Mouse (Mus musculus) CH12.LX (cell line): ENCODE measurements around the gene Cyth4. TPM values are rescaled to one million over a fixed set of nuclear protein-coding genes. Genes with fewer than 3 reads are reported as not detected.
A peak's percentile ranks its signal among the peaks of the same experiment; 100 is the strongest.

Experiments
- DNase-seq: peaks from one replicate; pipeline ENCODE4 v3.0.0-alpha.2; 2013; ENCODE audit errors: extremely low read depth
- H3K27ac ChIP-seq: 2 replicates; pipeline ENCODE4 v1.5.1; 2012; ENCODE audit warnings: low read depth, mild to moderate bottlenecking, control low read depth, moderate library complexity; ENCODE audit not compliant: insufficient read depth
- H3K27me3 ChIP-seq: replicated peaks from 2 replicates; pipeline ENCODE3; 2012; ENCODE audit warnings: inconsistent platforms
- H3K36me3 ChIP-seq, 2 experiments: replicated peaks in 1 of 2; 2 replicates each; pipeline versions ENCODE3 to v1.6.1; 2012; ENCODE audit warnings: inconsistent platforms in 1 of 2, low read length in 1 of 2, mild to moderate bottlenecking in 1 of 2, mixed read lengths in 1 of 2, moderate library complexity in 1 of 2; ENCODE audit not compliant: control insufficient read depth in 1 of 2, insufficient read depth in 1 of 2
- H3K4me1 ChIP-seq, 2 experiments: 2 replicates each; pipeline ENCODE4 v1.6.1; 2012; ENCODE audit warnings: inconsistent platforms in 1 of 2, moderate library complexity in 1 of 2; ENCODE audit not compliant: insufficient read depth in 2 of 2, control insufficient read depth in 1 of 2
- H3K4me2 ChIP-seq: 2 replicates; pipeline ENCODE4 v1.6.1; 2012; ENCODE audit warnings: low read depth, mild to moderate bottlenecking, control low read depth; ENCODE audit not compliant: poor library complexity, insufficient read depth, severe bottlenecking
- H3K4me3 ChIP-seq, 3 experiments: fragments of 150-350 bp in 1 of 3; sonication (generic) in 1 of 3; replicated peaks in 1 of 3; 2 replicates each; pipeline versions ENCODE3 to v1.5.1; 2011 to 2012; ENCODE audit warnings: low read depth in 2 of 3, low read length in 2 of 3, mild to moderate bottlenecking in 2 of 3, moderate library complexity in 2 of 3, control low read depth in 1 of 3, improper control_type of control experiment in 1 of 3, inconsistent platforms in 1 of 3, mixed read lengths in 1 of 3; ENCODE audit not compliant: poor library complexity in 1 of 3
- H3K79me2 ChIP-seq: replicated peaks from 2 replicates; pipeline ENCODE4 v1.6.1; 2012; ENCODE audit warnings: mild to moderate bottlenecking, moderate library complexity; ENCODE audit not compliant: control insufficient read depth, poor library complexity, insufficient read depth, severe bottlenecking; ENCODE audit errors: extremely low read depth
- H3K9ac ChIP-seq: 2 replicates; pipeline ENCODE4 v1.6.1; 2012; ENCODE audit warnings: low read depth, mild to moderate bottlenecking, control low read depth, moderate library complexity; ENCODE audit not compliant: insufficient read depth
- H3K9me3 ChIP-seq: replicated peaks from 2 replicates; pipeline ENCODE3; 2012; ENCODE audit warnings: low read length, inconsistent platforms, mixed read lengths
- BHLHE40 ChIP-seq: IDR thresholded peaks from 2 replicates; pipeline ENCODE4 v1.6.1; 2011; ENCODE audit warnings: mild to moderate bottlenecking, low read depth, low read length, improper control_type of control experiment
- CHD1 ChIP-seq: IDR thresholded peaks from 2 replicates; pipeline ENCODE4 v1.6.1; 2012; ENCODE audit warnings: low read depth, low read length, improper control_type of control experiment, inconsistent platforms
- CHD2 ChIP-seq: IDR thresholded peaks from 2 replicates; pipeline ENCODE4 v1.6.1; 2011; ENCODE audit warnings: low read length, improper control_type of control experiment
- CTCF ChIP-seq, 2 experiments: IDR thresholded peaks in 1 of 2; conservative IDR thresholded peaks in 1 of 2; 2 replicates each; pipeline ENCODE4 v1.5.1; 2011 to 2012; ENCODE audit warnings: low read depth in 2 of 2, low read length in 2 of 2, improper control_type of control experiment in 1 of 2, inconsistent platforms in 1 of 2, mild to moderate bottlenecking in 1 of 2, moderate library complexity in 1 of 2
- ELF1 ChIP-seq: IDR thresholded peaks from 2 replicates; pipeline ENCODE4 v1.6.1; 2014; ENCODE audit warnings: low read depth, mild to moderate bottlenecking, inconsistent platforms, low read length, improper control_type of control experiment
- EP300 ChIP-seq: IDR thresholded peaks from 2 replicates; pipeline ENCODE4 v1.6.1; 2011; ENCODE audit warnings: low read length, improper control_type of control experiment
- ETS1 ChIP-seq: conservative IDR thresholded peaks from 2 replicates; pipeline ENCODE4 v1.6.1; 2012; ENCODE audit warnings: low read depth, mild to moderate bottlenecking, inconsistent platforms, low read length, improper control_type of control experiment, moderate library complexity
- GABPA ChIP-seq: IDR thresholded peaks from 2 replicates; pipeline ENCODE4 v1.6.1; 2012; ENCODE audit warnings: low read depth, low read length, improper control_type of control experiment, inconsistent platforms; ENCODE audit not compliant: insufficient replicate concordance
- HCFC1 ChIP-seq: IDR thresholded peaks from 2 replicates; pipeline ENCODE4 v1.6.1; 2012; ENCODE audit warnings: low read depth, mild to moderate bottlenecking, inconsistent platforms, low read length, improper control_type of control experiment
- IRF4 ChIP-seq: IDR thresholded peaks from 2 replicates; pipeline ENCODE4 v1.6.1; 2014; ENCODE audit warnings: low read depth, mild to moderate bottlenecking, inconsistent platforms, low read length, improper control_type of control experiment
- JUN ChIP-seq: IDR thresholded peaks from 2 replicates; pipeline ENCODE4 v1.6.1; 2011; ENCODE audit warnings: low read depth, mild to moderate bottlenecking, low read length, improper control_type of control experiment, moderate library complexity; ENCODE audit not compliant: insufficient read depth
- JUND ChIP-seq: conservative IDR thresholded peaks from 2 replicates; pipeline ENCODE4 v1.6.1; 2011; ENCODE audit warnings: low read depth, low read length, improper control_type of control experiment
- KAT2A ChIP-seq: IDR thresholded peaks from 2 replicates; pipeline ENCODE4 v1.6.1; 2012; ENCODE audit warnings: low read length, improper control_type of control experiment, inconsistent platforms; ENCODE audit not compliant: insufficient replicate concordance
- MAFK ChIP-seq: IDR thresholded peaks from 2 replicates; pipeline ENCODE4 v1.6.1; 2011; ENCODE audit warnings: low read length, improper control_type of control experiment; ENCODE audit not compliant: insufficient replicate concordance
- MAX ChIP-seq: IDR thresholded peaks from 2 replicates; pipeline ENCODE4 v1.6.1; 2011; ENCODE audit warnings: low read length, improper control_type of control experiment
- MAZ ChIP-seq: IDR thresholded peaks from 2 replicates; pipeline ENCODE4 v1.6.1; 2012; ENCODE audit warnings: low read depth, mild to moderate bottlenecking, inconsistent platforms, low read length, improper control_type of control experiment, moderate library complexity
- MEF2A ChIP-seq: IDR thresholded peaks from 2 replicates; pipeline ENCODE4 v1.6.1; 2014; ENCODE audit warnings: low read depth, mild to moderate bottlenecking, inconsistent platforms, low read length, improper control_type of control experiment, borderline replicate concordance
- MXI1 ChIP-seq: IDR thresholded peaks from 2 replicates; pipeline ENCODE4 v1.6.1; 2011; ENCODE audit warnings: mild to moderate bottlenecking, low read depth, low read length, improper control_type of control experiment
- MYC ChIP-seq: IDR thresholded peaks from 2 replicates; pipeline ENCODE4 v1.6.1; 2011; ENCODE audit warnings: low read depth, mild to moderate bottlenecking, improper control_type of control experiment, low read length
- NELFE ChIP-seq: IDR thresholded peaks from 2 replicates; pipeline ENCODE4 v1.6.1; 2011; ENCODE audit warnings: low read depth, low read length, improper control_type of control experiment
- NRF1 ChIP-seq: IDR thresholded peaks from 2 replicates; pipeline ENCODE4 v1.6.1; 2014; ENCODE audit warnings: low read depth, mild to moderate bottlenecking, inconsistent platforms, low read length, improper control_type of control experiment, moderate library complexity
- PAX5 ChIP-seq: IDR thresholded peaks from 2 replicates; pipeline ENCODE4 v1.6.1; 2012; ENCODE audit warnings: low read length, inconsistent platforms, mixed read lengths
- POLR2A ChIP-seq: IDR thresholded peaks from 2 replicates; pipeline ENCODE4 v1.6.1; 2011; ENCODE audit warnings: low read depth, mild to moderate bottlenecking, improper control_type of control experiment, low read length
- POLR2AphosphoS2 ChIP-seq: IDR thresholded peaks from 2 replicates; pipeline ENCODE4 v1.6.1; 2011; ENCODE audit warnings: low read depth, low read length, improper control_type of control experiment
- RAD21 ChIP-seq: IDR thresholded peaks from 2 replicates; pipeline ENCODE4 v1.6.1; 2011; ENCODE audit warnings: low read depth, mild to moderate bottlenecking, low read length, improper control_type of control experiment, moderate library complexity
- RCOR1 ChIP-seq: conservative IDR thresholded peaks from 2 replicates; pipeline ENCODE4 v1.6.1; 2012; ENCODE audit warnings: low read depth, mild to moderate bottlenecking, inconsistent platforms, low read length, improper control_type of control experiment
- SIN3A ChIP-seq: IDR thresholded peaks from 2 replicates; pipeline ENCODE4 v1.6.1; 2012; ENCODE audit warnings: low read length, improper control_type of control experiment, inconsistent platforms
- SMC3 ChIP-seq: IDR thresholded peaks from 2 replicates; pipeline ENCODE4 v1.6.1; 2011; ENCODE audit warnings: low read depth, low read length, improper control_type of control experiment
- TBP ChIP-seq: conservative IDR thresholded peaks from 2 replicates; pipeline ENCODE4 v1.6.1; 2011; ENCODE audit warnings: low read depth, low read length, improper control_type of control experiment
- TCF12 ChIP-seq: IDR thresholded peaks from 2 replicates; pipeline ENCODE4 v1.6.1; 2014; ENCODE audit warnings: low read depth, mild to moderate bottlenecking, inconsistent platforms, low read length, improper control_type of control experiment
- UBTF ChIP-seq: IDR thresholded peaks from 2 replicates; pipeline ENCODE4 v1.6.1; 2012; ENCODE audit warnings: low read depth, mild to moderate bottlenecking, inconsistent platforms, low read length, improper control_type of control experiment, moderate library complexity
- USF1 ChIP-seq: IDR thresholded peaks from 2 replicates; pipeline ENCODE4 v1.6.1; 2014; ENCODE audit warnings: low read depth, mild to moderate bottlenecking, inconsistent platforms, low read length, improper control_type of control experiment
- USF2 ChIP-seq: conservative IDR thresholded peaks from 2 replicates; pipeline ENCODE4 v1.6.1; 2011; ENCODE audit warnings: low read depth, low read length, improper control_type of control experiment
- ZC3H11A ChIP-seq: IDR thresholded peaks from 2 replicates; pipeline ENCODE4 v1.6.1; 2012; ENCODE audit warnings: low read depth, mild to moderate bottlenecking, inconsistent platforms, low read length, improper control_type of control experiment
- ZMIZ1 ChIP-seq: IDR thresholded peaks from 2 replicates; pipeline ENCODE4 v1.6.1; 2012; ENCODE audit warnings: low read depth, mild to moderate bottlenecking, inconsistent platforms, low read length, improper control_type of control experiment
- ZNF384 ChIP-seq: IDR thresholded peaks from 2 replicates; pipeline ENCODE4 v1.6.1; 2012; ENCODE audit warnings: low read depth, low read length, improper control_type of control experiment, inconsistent platforms
- dilution Hi-C: fragments of 300-500 bp; cut with MboI; formaldehyde crosslinking; loops from 2 replicates; pipeline ENCODE4 v1.14.3; 2020; ENCODE audit warnings: low sequenced_read_pairs; ENCODE audit not compliant: extremely low pct_unique_long_range_greater_than_20kb, extremely low pct_ligation_motif_present
- in situ Hi-C: fragments of 300-500 bp; cut with MboI; formaldehyde crosslinking; loops from 3 replicates; pipeline ENCODE4 v1.14.3; 2019; ENCODE audit warnings: low sequenced_read_pairs, low pct_ligation_motif_present, low pct_unique_long_range_greater_than_20kb, mixed read lengths
- polyA plus RNA-seq: library from polyadenylated mRNA; unstranded; fragments of >175 nt; gene quantifications from 2 replicates; pipeline ENCODE4 v1.2.1, GENCODE M21; 2012; ENCODE audit warnings: low read depth; ENCODE audit not compliant: insufficient read length
- total RNA-seq, 2 experiments: library from RNA; depleted of rRNA; stranded (reverse); fragments of 300-350 nt in 1 of 2; fragments of >200 nt in 1 of 2; gene quantifications; 2 replicates each; pipeline ENCODE4 v1.2.3; 2012 to 2014

Gene Cyth4
- total and polyA plus RNA-seq, 3 experiments, result 39.2 to 75.3 (median 42.2) TPM

DNA sequence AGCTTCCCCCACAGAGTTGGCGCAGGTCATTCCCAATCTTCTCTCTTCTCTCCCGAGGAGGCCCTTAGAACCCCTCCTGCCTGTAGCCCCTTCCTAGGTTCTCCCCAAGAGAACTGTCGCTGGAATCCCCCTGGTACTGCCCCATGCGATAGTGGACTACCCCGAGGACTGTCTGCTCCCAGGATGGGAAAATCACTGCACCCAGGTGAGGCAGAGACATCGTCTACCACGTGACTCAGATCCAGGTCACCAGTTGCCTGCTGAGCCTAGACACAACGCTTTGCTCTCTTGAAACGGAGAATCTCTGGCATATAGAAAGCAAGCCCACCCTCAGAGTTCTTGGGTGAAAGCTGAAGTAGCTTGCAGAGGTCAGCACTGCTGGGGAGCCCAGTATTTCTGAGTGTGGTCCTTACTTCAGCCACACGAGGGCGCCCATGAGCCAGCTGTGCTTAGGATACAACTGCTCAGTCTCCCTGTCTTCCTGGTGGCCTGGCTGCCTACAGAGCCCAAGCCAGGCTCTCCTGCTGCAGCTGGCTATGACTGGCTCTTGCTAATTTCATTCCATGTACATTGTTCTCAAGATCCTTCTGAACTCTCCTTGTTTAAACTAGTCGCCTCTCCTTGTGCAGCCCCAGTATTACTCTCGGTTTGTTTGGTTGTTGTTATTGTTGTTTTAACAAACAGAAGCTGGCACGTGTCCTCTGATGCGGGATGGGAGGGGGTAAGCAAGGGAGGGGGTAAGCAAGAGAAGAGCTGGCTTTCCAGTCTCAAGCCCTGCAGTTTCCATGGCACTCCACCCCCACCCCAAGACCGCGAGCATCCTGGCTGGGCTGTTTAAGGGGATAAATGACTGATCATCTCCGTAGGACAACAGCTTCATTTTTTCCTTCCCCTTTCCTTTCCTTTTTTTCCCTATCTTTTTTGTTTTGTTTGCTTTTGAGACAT, 9.5 kb upstream of the Cyth4 start:
- Histone ChIP-seq H3K27me3 (no peaks in the 10 kb centered on the region), H3K27ac (peak overlapping the region; percentile 96), H3K9me3 (peaks cover 12% of the 10 kb centered on the region), H3K9ac (no peak overlapping the region), H3K79me2 (no peaks in the 10 kb centered on the region), H3K4me3 (no peak overlapping the region), H3K4me2 (0 out of 2 replicates have a peak overlapping the region, but pooled peaks have one; percentile 18)
- DNase-seq, result peak; percentile 86
- in situ Hi-C loops, result loop anchor here (5.0 kb wide), 1 partner anchor 35 kb away; no protein-coding TSS in a partner anchor
- dilution Hi-C loops, result no loop called here
- no peak for TF ChIP-seq PAX5
- no peak; the same call in 1 of the 2 replicates for TF ChIP-seq ETS1
- no peak for TF ChIP-seq NRF1
- peak; percentile 68 for TF ChIP-seq ELF1
- TF ChIP-seq ZC3H11A, result peak; percentile 56
- TF ChIP-seq GABPA, result no peak
- TF ChIP-seq RAD21, result peak; percentile 92
- TF ChIP-seq MEF2A, result no peak
- TF ChIP-seq POLR2AphosphoS2, result no peak
- TF ChIP-seq TCF12, result peak; percentile 51
- 0 out of 2 replicates have a peak, but pooled peaks have one; percentile 39 for TF ChIP-seq RCOR1
- TF ChIP-seq TBP, result no peak
- peak; percentile 37 for TF ChIP-seq IRF4
- peak; percentile 23; the same call in 1 of the 2 replicates for TF ChIP-seq HCFC1
- no peak for TF ChIP-seq KAT2A
- TF ChIP-seq JUND, result peak; percentile 43; the same call in 1 of the 2 replicates
- TF ChIP-seq MAX, result no peak
- peak; percentile 47; the same call in 1 of the 2 replicates for TF ChIP-seq SIN3A
- peak; percentile 73; the same call in 1 of the 2 replicates for TF ChIP-seq CHD1
- TF ChIP-seq UBTF, result no peak
- TF ChIP-seq SMC3, result peak; percentile 96
- TF ChIP-seq EP300, result no peak
- TF ChIP-seq POLR2A, result no peak
- TF ChIP-seq MXI1, result 0 out of 2 replicates have a peak, but pooled peaks have one; percentile 45
- peak; percentile 46; the same call in 1 of the 2 replicates for TF ChIP-seq MAZ
- TF ChIP-seq USF2, result peak; percentile 63
- no peak for TF ChIP-seq JUN
- TF ChIP-seq ZMIZ1, result no peak
- TF ChIP-seq CHD2, result no peak
- TF ChIP-seq CTCF (conservative IDR thresholded peaks at IDR 0.05 in 1 of 2, IDR thresholded peaks at IDR 0.05 in 1 of 2; ENCODE audit: low read depth in 2 of 2, low read length in 2 of 2), result peak; percentile 79 to 95
- peak; percentile 77 for TF ChIP-seq USF1
- peak; percentile 19; the same call in 1 of the 2 replicates for TF ChIP-seq NELFE
- peak; percentile 79 for TF ChIP-seq BHLHE40
- no peak for TF ChIP-seq ZNF384
- TF ChIP-seq MYC, result peak; percentile 77; the same call in 1 of the 2 replicates
- TF ChIP-seq MAFK, result peak; percentile 47; the same call in 1 of the 2 replicates
- TF ChIP-seq, all 38 proteins: peak for 20
- H3K4me1 ChIP-seq, result peaks cover 51 to 94% of the 10 kb centered on the region in 2 experiments
- H3K36me3 ChIP-seq, result no peaks in the 10 kb centered on the region
